Mouse (Mus musculus): ENCODE measurements at regions not wholly inside any gene's neighbourhood (a gene's known extent, or its start where the extent isn't known, plus 50 kb on each side); places are given as distances from the start of the nearest gene placed in this dataset.

DNA sequence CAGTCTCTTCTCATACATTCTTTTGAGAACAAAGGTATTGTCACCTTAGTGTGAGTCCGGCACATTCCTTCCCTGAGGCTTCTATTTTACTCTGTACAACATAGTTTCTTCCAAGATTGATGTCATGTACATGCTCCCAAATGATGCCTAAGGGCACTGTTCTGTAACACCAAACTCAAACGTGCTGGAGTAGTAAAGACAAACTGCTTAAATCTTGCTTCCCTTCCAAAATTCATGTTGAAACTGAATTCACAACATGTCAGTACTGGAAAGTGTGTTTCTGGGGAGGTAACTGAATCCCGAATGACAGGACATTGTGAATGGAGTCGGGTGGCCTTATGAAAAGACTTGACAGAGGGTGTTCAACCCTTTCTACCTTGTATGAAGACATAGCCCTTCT, 848.8 kb upstream of the Lrrc6 start:
- Histone ChIP-seq H3K4me1 (ENCODE audit: control insufficient read depth, insufficient read depth, low read length) (no peaks in the 10 kb centered on the region), H3K4me3 (ENCODE audit: insufficient read depth, low read depth, low read length) (no peak overlapping the region), H3K27ac (ENCODE audit: insufficient read depth, low read depth, low read length) (no peak overlapping the region), H3K27me3 (replicated peaks; ENCODE audit: control insufficient read depth, insufficient read depth, low read length) (no peaks in the 10 kb centered on the region), H3K36me3 (ENCODE audit: control insufficient read depth, insufficient read depth, low read length) (no peaks in the 10 kb centered on the region)
- WGBS: 78% methylated on average over 4 of the region's 4 CpGs
- DNase-seq: no peak
- TF ChIP-seq POLR2A (IDR thresholded peaks at IDR 0.05; ENCODE audit: low read depth, low read length) (no peak), CTCF (conservative IDR thresholded peaks at IDR 0.05; ENCODE audit: insufficient read depth, insufficient read length, low read depth, low read length) (no peak)

DNA sequence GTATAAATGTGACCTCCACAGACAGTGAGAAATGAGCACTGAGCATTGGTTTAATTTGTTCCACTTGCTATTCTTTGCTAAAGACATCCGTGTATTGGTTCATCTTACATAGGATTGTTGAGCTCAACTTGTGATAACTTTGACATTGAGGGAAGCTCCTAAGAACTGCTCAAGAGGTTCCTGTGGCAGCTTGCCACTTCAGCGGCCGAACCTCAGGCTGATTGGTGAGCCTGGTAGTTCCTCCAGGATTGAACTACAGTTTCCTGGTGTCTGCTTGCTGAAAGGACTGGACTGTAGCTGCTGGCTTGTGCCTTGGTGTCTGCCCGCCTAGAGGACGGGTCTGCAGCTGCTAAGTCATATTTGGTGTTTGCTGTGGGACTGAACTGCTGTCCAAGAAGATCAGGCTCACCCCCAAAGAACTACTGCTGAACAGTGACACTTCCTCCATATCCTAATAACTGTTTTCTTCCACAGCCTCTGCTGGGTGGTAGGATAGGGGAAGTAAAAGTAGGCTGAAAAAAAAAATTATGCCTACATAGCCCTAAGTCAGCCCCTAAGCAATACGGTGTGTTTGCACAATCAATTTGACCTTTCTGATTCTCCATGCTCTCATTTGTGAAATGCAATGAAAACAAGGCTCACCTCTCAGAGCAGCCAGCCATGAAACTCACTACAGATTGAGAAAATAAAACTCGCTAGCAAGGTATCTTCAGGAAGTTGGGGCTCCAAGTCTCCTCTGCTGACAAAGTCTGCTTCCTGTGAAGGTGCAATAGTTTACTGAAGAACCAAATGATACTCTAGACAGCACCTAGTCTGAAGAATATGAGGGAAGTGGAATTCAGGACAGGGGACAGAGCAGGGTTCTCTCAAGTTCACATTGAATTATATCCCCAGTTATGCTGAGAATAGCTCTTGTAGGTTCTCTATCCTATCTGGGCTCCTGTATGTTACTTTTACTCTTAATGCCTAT, 844.8 kb upstream of the Lrrc6 start:
- WGBS: 65% methylated on average over 7 of the region's 7 CpGs

GRCm38 (mm10) chr15:67342050-67342449, 841.3 kb upstream of the Lrrc6 start:
- DNase-seq: no peak
- Histone ChIP-seq H3K4me1 (ENCODE audit: control insufficient read depth, insufficient read depth, low read length) (no peaks in the 10 kb centered on the region), H3K27me3 (replicated peaks; ENCODE audit: control insufficient read depth, insufficient read depth, low read length) (no peaks in the 10 kb centered on the region), H3K27ac (ENCODE audit: insufficient read depth, low read depth, low read length) (no peak overlapping the region), H3K4me3 (ENCODE audit: insufficient read depth, low read depth, low read length) (no peak overlapping the region), H3K36me3 (ENCODE audit: control insufficient read depth, insufficient read depth, low read length) (no peaks in the 10 kb centered on the region)
- TF ChIP-seq CTCF (conservative IDR thresholded peaks at IDR 0.05; ENCODE audit: insufficient read depth, insufficient read length, low read depth, low read length) (no peak), POLR2A (IDR thresholded peaks at IDR 0.05; ENCODE audit: low read depth, low read length) (no peak)
- 90% methylated on average over 3 of the region's 3 CpGs for WGBS

More for the DNA sequence above, 844.8 kb upstream of the Lrrc6 start:
- TF ChIP-seq POLR2A (IDR thresholded peaks at IDR 0.05; ENCODE audit: low read depth, low read length) (no peak), CTCF (conservative IDR thresholded peaks at IDR 0.05; ENCODE audit: insufficient read depth, insufficient read length, low read depth, low read length) (no peak)
- H3K36me3 ChIP-seq (ENCODE audit: control insufficient read depth, insufficient read depth, low read length): no peaks in the 10 kb centered on the region
- H3K27ac ChIP-seq (ENCODE audit: insufficient read depth, low read depth, low read length): no peak overlapping the region
- DNase-seq: no peak
- H3K27me3 ChIP-seq (replicated peaks; ENCODE audit: control insufficient read depth, insufficient read depth, low read length): no peaks in the 10 kb centered on the region
- no peaks in the 10 kb centered on the region for H3K4me1 ChIP-seq (ENCODE audit: control insufficient read depth, insufficient read depth, low read length)
- H3K4me3 ChIP-seq (ENCODE audit: insufficient read depth, low read depth, low read length): no peak overlapping the region

GRCm38 (mm10) chr15:67337040-67337395, 836.3 kb upstream of the Lrrc6 start:
- WGBS: 86% methylated on average over 5 of the region's 5 CpGs
- TF ChIP-seq POLR2A (IDR thresholded peaks at IDR 0.05; ENCODE audit: low read depth, low read length) (no peak), CTCF (conservative IDR thresholded peaks at IDR 0.05; ENCODE audit: insufficient read depth, insufficient read length, low read depth, low read length) (no peak)

GRCm38 (mm10) chr15:67336294-67337039, 835.8 kb upstream of the Lrrc6 start:
- Histone ChIP-seq H3K27me3 (replicated peaks; ENCODE audit: control insufficient read depth, insufficient read depth, low read length) (no peaks in the 10 kb centered on the region), H3K27ac (ENCODE audit: insufficient read depth, low read depth, low read length) (no peak overlapping the region), H3K36me3 (ENCODE audit: control insufficient read depth, insufficient read depth, low read length) (no peaks in the 10 kb centered on the region), H3K4me1 (ENCODE audit: control insufficient read depth, insufficient read depth, low read length) (no peaks in the 10 kb centered on the region), H3K4me3 (ENCODE audit: insufficient read depth, low read depth, low read length) (no peak overlapping the region)
- WGBS: 60% methylated on average over 5 of the region's 5 CpGs
- no peak for TF ChIP-seq CTCF (conservative IDR thresholded peaks at IDR 0.05; ENCODE audit: insufficient read depth, insufficient read length, low read depth, low read length)
- TF ChIP-seq POLR2A (IDR thresholded peaks at IDR 0.05; ENCODE audit: low read depth, low read length): no peak
- no peak for DNase-seq

More at GRCm38 (mm10) chr15:67337040-67337395, 836.3 kb upstream of the Lrrc6 start:
- Histone ChIP-seq H3K27ac (ENCODE audit: insufficient read depth, low read depth, low read length) (no peak overlapping the region), H3K4me3 (ENCODE audit: insufficient read depth, low read depth, low read length) (no peak overlapping the region), H3K27me3 (replicated peaks; ENCODE audit: control insufficient read depth, insufficient read depth, low read length) (no peaks in the 10 kb centered on the region), H3K4me1 (ENCODE audit: control insufficient read depth, insufficient read depth, low read length) (no peaks in the 10 kb centered on the region), H3K36me3 (ENCODE audit: control insufficient read depth, insufficient read depth, low read length) (no peaks in the 10 kb centered on the region)
- DNase-seq: no peak

DNA sequence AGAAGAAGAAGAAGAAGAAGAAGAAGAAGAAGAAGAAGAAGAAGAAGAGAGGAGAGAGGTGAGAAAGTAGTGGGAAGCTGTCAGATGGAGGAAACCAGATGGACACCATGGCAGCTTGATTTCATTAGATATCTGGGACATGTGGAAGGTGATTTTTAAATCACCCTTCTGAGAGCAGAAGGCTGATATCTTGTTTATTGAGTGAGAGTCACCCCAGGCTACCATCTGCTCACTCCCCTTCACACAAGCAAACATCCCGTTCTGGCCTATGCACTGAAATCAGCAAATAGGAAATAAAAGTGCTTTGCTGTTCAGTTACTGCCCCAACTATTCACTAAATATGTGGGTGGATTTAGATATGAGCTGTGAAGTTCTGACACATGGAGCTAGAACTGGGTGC, 831.8 kb upstream of the Lrrc6 start:
- Histone ChIP-seq H3K27ac (ENCODE audit: insufficient read depth, low read depth, low read length) (no peak overlapping the region), H3K36me3 (ENCODE audit: control insufficient read depth, insufficient read depth, low read length) (no peaks in the 10 kb centered on the region), H3K4me1 (ENCODE audit: control insufficient read depth, insufficient read depth, low read length) (no peaks in the 10 kb centered on the region), H3K4me3 (ENCODE audit: insufficient read depth, low read depth, low read length) (no peak overlapping the region), H3K27me3 (replicated peaks; ENCODE audit: control insufficient read depth, insufficient read depth, low read length) (no peaks in the 10 kb centered on the region)
- no peak for DNase-seq
- no peak for TF ChIP-seq CTCF (conservative IDR thresholded peaks at IDR 0.05; ENCODE audit: insufficient read depth, insufficient read length, low read depth, low read length)
- TF ChIP-seq POLR2A (IDR thresholded peaks at IDR 0.05; ENCODE audit: low read depth, low read length): no peak
- WGBS: 82% methylated on average over 1 of the region's 1 CpGs

- Histone ChIP-seq H3K36me3 (ENCODE audit: control insufficient read depth, insufficient read depth, low read length) (no peaks in the 10 kb centered on the region), H3K4me1 (ENCODE audit: control insufficient read depth, insufficient read depth, low read length) (no peaks in the 10 kb centered on the region), H3K4me3 (ENCODE audit: insufficient read depth, low read depth, low read length) (no peak overlapping the region), H3K27me3 (replicated peaks; ENCODE audit: control insufficient read depth, insufficient read depth, low read length) (no peaks in the 10 kb centered on the region), H3K27ac (ENCODE audit: insufficient read depth, low read depth, low read length) (no peak overlapping the region)
- no peak for TF ChIP-seq POLR2A (IDR thresholded peaks at IDR 0.05; ENCODE audit: low read depth, low read length)
- no peak for TF ChIP-seq CTCF (conservative IDR thresholded peaks at IDR 0.05; ENCODE audit: insufficient read depth, insufficient read length, low read depth, low read length)
- WGBS: 77% methylated on average over 2 of the region's 2 CpGs
- DNase-seq: no peak
Observed at GRCm38 (mm10) chr15:67320292-67320691, 819.6 kb upstream of the Lrrc6 start.
